Mouse (Mus musculus): ENCODE data around the gene Fstl3.

DNA sequence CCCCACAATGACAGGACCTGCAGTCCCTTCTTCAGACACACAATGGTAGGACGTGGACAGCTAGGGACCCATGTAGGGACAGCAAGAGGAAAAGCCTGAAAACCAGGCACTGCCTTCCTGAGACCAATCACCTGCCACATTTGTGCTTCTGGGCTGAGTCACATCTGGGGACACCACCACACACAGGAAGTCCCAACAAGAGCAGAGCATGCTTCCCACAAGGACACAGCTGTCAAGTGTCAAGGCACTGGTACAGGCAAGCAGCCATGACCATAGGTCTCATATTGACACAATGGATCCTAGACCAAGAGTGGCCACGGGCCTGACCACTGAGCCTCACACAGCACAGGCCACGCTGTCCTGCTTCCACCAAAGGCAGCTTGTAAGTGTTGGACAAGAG lies 14.2 kb upstream of the Fstl3 start:
- TF ChIP-seq EP300 (IDR thresholded peaks at IDR 0.05; ENCODE audit: low read depth) (no peak), CTCF (IDR thresholded peaks at IDR 0.05; ENCODE audit: low read depth) (no peak)

Data from liver, postnatal 0 days (tissue).